Mouse (Mus musculus): ENCODE measurements at regions not wholly inside any gene's neighbourhood (a gene's known extent, or its start where the extent isn't known, plus 50 kb on each side); places are given as distances from the start of the nearest gene placed in this dataset.

GRCm38 (mm10) chr1:185648926-185649325 is 194.3 kb downstream of the Slc30a10 start:
- Histone ChIP-seq H3K36me3 (replicated peaks; ENCODE audit: low read length) (no peaks in the 10 kb centered on the region), H3K4me3 (replicated peaks) (no peak overlapping the region), H3K9me3 (peaks cover 10% of the 10 kb centered on the region; the same call in 1 of the 2 replicates), H3K27me3 (replicated peaks) (no peaks in the 10 kb centered on the region), H3K4me1 (no peaks in the 10 kb centered on the region)
- TF ChIP-seq FLI1 (IDR thresholded peaks at IDR 0.05; ENCODE audit: low read length) (no peak), GATA1 (IDR thresholded peaks at IDR 0.05; ENCODE audit: borderline replicate concordance, low read length) (no peak)

DNA sequence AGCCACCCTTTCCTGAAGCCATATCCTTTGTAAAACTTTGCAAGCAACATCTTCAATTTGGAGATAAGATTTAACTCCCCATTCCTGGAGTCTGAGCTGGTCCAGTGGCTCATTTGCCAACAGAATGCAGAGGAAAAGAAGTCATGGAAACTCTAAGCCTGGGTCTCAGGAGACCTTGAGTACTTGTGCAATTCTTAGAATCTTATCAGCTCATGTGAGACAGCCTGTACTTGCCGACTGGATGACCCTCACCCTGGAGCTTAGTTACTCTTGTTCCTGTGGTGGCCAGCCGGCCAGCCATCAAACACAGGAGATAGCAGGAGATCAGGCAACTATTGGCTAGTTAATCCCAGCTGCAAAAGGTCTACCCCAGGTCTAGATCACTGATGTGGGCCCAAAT is 196.3 kb downstream of the Slc30a10 start:
- TF ChIP-seq FLI1 (IDR thresholded peaks at IDR 0.05; ENCODE audit: low read length), result no peak
- TF ChIP-seq GATA1 (IDR thresholded peaks at IDR 0.05; ENCODE audit: borderline replicate concordance, low read length), result no peak
- peaks cover 10% of the 10 kb centered on the region; the same call in 1 of the 2 replicates for H3K9me3 ChIP-seq

GRCm38 (mm10) chr1:185655021-185655420 is 200.4 kb downstream of the Slc30a10 start:
- Histone ChIP-seq H3K27me3 (replicated peaks) (no peaks in the 10 kb centered on the region), H3K36me3 (replicated peaks; ENCODE audit: low read length) (no peaks in the 10 kb centered on the region), H3K4me1 (no peaks in the 10 kb centered on the region), H3K4me3 (replicated peaks) (no peak overlapping the region), H3K9me3 (peaks cover 10% of the 10 kb centered on the region; the same call in 1 of the 2 replicates)
- TF ChIP-seq GATA1 (IDR thresholded peaks at IDR 0.05; ENCODE audit: borderline replicate concordance, low read length) (no peak), FLI1 (IDR thresholded peaks at IDR 0.05; ENCODE audit: low read length) (no peak)

More for the DNA sequence above, 196.3 kb downstream of the Slc30a10 start:
- no peaks in the 10 kb centered on the region for H3K36me3 ChIP-seq (replicated peaks; ENCODE audit: low read length)
- H3K27me3 ChIP-seq (replicated peaks), result no peaks in the 10 kb centered on the region
- no peaks in the 10 kb centered on the region for H3K4me1 ChIP-seq
- H3K4me3 ChIP-seq (replicated peaks), result no peak overlapping the region

- H3K27me3 ChIP-seq (replicated peaks), result no peaks in the 10 kb centered on the region
- H3K4me1 ChIP-seq, result no peaks in the 10 kb centered on the region
- H3K9me3 ChIP-seq, result peaks cover 10% of the 10 kb centered on the region; the same call in 1 of the 2 replicates
- no peak overlapping the region for H3K4me3 ChIP-seq (replicated peaks)
- no peak for TF ChIP-seq FLI1 (IDR thresholded peaks at IDR 0.05; ENCODE audit: low read length)
- TF ChIP-seq GATA1 (IDR thresholded peaks at IDR 0.05; ENCODE audit: borderline replicate concordance, low read length), result no peak
- no peaks in the 10 kb centered on the region for H3K36me3 ChIP-seq (replicated peaks; ENCODE audit: low read length)
Measured at GRCm38 (mm10) chr1:185655461-185655860, 200.8 kb downstream of the Slc30a10 start.

GRCm38 (mm10) chr1:185657286-185657685 is 202.6 kb downstream of the Slc30a10 start:
- H3K36me3 ChIP-seq (replicated peaks; ENCODE audit: low read length), result no peaks in the 10 kb centered on the region
- no peak for TF ChIP-seq GATA1 (IDR thresholded peaks at IDR 0.05; ENCODE audit: borderline replicate concordance, low read length)
- TF ChIP-seq FLI1 (IDR thresholded peaks at IDR 0.05; ENCODE audit: low read length), result no peak

GRCm38 (mm10) chr1:185659476-185659875 is 204.8 kb downstream of the Slc30a10 start:
- Histone ChIP-seq H3K4me1 (no peaks in the 10 kb centered on the region), H3K4me3 (replicated peaks) (no peak overlapping the region), H3K9me3 (0 out of 2 replicates have a peak, but pooled peaks cover 7% of the 10 kb centered on the region), H3K27me3 (replicated peaks) (no peaks in the 10 kb centered on the region), H3K36me3 (replicated peaks; ENCODE audit: low read length) (no peaks in the 10 kb centered on the region)
- TF ChIP-seq FLI1 (IDR thresholded peaks at IDR 0.05; ENCODE audit: low read length) (no peak), GATA1 (IDR thresholded peaks at IDR 0.05; ENCODE audit: borderline replicate concordance, low read length) (no peak)

More at GRCm38 (mm10) chr1:185657286-185657685, 202.6 kb downstream of the Slc30a10 start:
- 0 out of 2 replicates have a peak, but pooled peaks cover 4% of the 10 kb centered on the region for H3K9me3 ChIP-seq
- H3K4me1 ChIP-seq, result no peaks in the 10 kb centered on the region
- H3K4me3 ChIP-seq (replicated peaks), result no peak overlapping the region
- H3K27me3 ChIP-seq (replicated peaks), result no peaks in the 10 kb centered on the region

DNA sequence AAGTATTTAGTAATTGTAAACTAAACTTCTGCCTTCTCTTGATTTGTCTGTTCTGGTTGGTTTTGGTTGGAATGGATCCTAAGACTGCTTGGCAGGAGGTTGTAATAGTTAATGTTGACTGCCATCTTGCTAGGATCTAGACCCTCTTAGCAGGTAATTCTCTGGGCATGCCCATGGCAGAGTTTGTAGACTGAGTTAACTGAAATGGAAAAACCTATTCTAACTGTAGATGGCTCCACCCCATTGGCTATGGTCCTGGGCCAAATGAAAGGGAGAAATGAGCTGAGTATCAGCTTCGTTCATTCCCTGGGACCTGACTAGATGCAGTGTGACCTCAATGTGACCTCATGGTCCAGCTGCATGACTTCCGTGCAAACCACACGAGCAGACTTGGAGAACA is 207.7 kb downstream of the Slc30a10 start:
- Histone ChIP-seq H3K4me1 (no peaks in the 10 kb centered on the region), H3K36me3 (replicated peaks; ENCODE audit: low read length) (no peaks in the 10 kb centered on the region), H3K4me3 (replicated peaks) (no peak overlapping the region), H3K9me3 (0 out of 2 replicates have a peak, but pooled peaks cover 8% of the 10 kb centered on the region), H3K27me3 (replicated peaks) (no peaks in the 10 kb centered on the region)
- no peak for TF ChIP-seq FLI1 (IDR thresholded peaks at IDR 0.05; ENCODE audit: low read length)
- TF ChIP-seq GATA1 (IDR thresholded peaks at IDR 0.05; ENCODE audit: borderline replicate concordance, low read length), result no peak

GRCm38 (mm10) chr1:185670029-185670741 is 215.5 kb downstream of the Slc30a10 start:
- TF ChIP-seq FLI1 (IDR thresholded peaks at IDR 0.05; ENCODE audit: low read length), result no peak
- no peak for TF ChIP-seq GATA1 (IDR thresholded peaks at IDR 0.05; ENCODE audit: borderline replicate concordance, low read length)
- Histone ChIP-seq H3K9me3 (no peaks in the 10 kb centered on the region), H3K36me3 (replicated peaks; ENCODE audit: low read length) (no peaks in the 10 kb centered on the region), H3K27me3 (replicated peaks) (no peaks in the 10 kb centered on the region), H3K4me3 (replicated peaks) (no peak overlapping the region), H3K4me1 (no peaks in the 10 kb centered on the region)

DNA sequence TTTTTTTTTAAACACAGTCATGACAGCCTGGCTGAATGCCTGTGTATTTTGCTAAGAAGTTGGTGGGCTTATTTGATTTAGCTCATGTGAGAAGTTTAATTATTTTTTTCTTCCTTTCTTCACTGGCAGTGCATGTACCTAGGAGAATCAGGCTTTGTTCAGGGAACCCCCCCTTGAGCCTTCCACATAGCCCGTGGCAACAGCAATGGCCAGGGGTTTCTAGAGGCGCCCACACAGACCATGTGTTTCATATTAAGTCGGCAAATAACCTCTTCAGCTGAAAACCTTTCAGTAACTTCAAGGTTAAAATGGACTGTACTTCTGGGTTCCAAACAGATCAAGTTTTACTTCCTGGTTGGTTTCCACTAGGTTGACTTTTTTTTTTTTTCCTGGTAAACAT is 218.3 kb downstream of the Slc30a10 start:
- Histone ChIP-seq H3K4me1 (no peaks in the 10 kb centered on the region), H3K4me3 (replicated peaks) (no peak overlapping the region), H3K9me3 (no peaks in the 10 kb centered on the region), H3K27me3 (replicated peaks) (no peaks in the 10 kb centered on the region), H3K36me3 (replicated peaks; ENCODE audit: low read length) (no peaks in the 10 kb centered on the region)
- TF ChIP-seq GATA1 (IDR thresholded peaks at IDR 0.05; ENCODE audit: borderline replicate concordance, low read length) (no peak), FLI1 (IDR thresholded peaks at IDR 0.05; ENCODE audit: low read length) (no peak)

- H3K27me3 ChIP-seq (replicated peaks), result no peaks in the 10 kb centered on the region
- H3K4me3 ChIP-seq (replicated peaks), result no peak overlapping the region
- no peaks in the 10 kb centered on the region for H3K4me1 ChIP-seq
- TF ChIP-seq GATA1 (IDR thresholded peaks at IDR 0.05; ENCODE audit: borderline replicate concordance, low read length), result no peak
- TF ChIP-seq FLI1 (IDR thresholded peaks at IDR 0.05; ENCODE audit: low read length), result no peak
- no peaks in the 10 kb centered on the region for H3K36me3 ChIP-seq (replicated peaks; ENCODE audit: low read length)
- no peaks in the 10 kb centered on the region for H3K9me3 ChIP-seq
Measured at GRCm38 (mm10) chr1:185675674-185676420, 221.2 kb downstream of the Slc30a10 start.

Measured in megakaryocyte, embryonic 14.5 days (primary cell).